Mouse (Mus musculus) intestine, embryonic 16.5 days (tissue): Measurements from ENCODE around the gene Esr1. TPM values are rescaled to one million over a fixed set of nuclear protein-coding genes. Genes with fewer than 3 reads are reported as not detected.
"Not testable (repeated sequence)": the region's sequence is repeated elsewhere in the genome, so short reads cannot be mapped to it uniquely, and the experiment has no call there.

Experiments
- ATAC-seq: fragments of 200-750 bp; cut with Nextera tagmentation; 2 replicates; pipeline ENCODE4 v1.8.0; 2017; ENCODE audit warnings: moderate TSS enrichment, moderate library complexity
- H3K27ac ChIP-seq: fragments of 300-500 bp; sonication (generic); 2 replicates; pipeline ENCODE4 v1.5.1; 2014; ENCODE audit warnings: mild to moderate bottlenecking, low read length
- H3K27me3 ChIP-seq: fragments of 300-500 bp; sonication (generic); replicated peaks from 2 replicates; pipeline ENCODE4 v1.6.1; 2014; ENCODE audit warnings: low read length, control low read depth, mixed read lengths; ENCODE audit not compliant: control insufficient read depth, insufficient read depth
- H3K36me3 ChIP-seq: fragments of 300-500 bp; sonication (generic); 2 replicates; pipeline ENCODE4 v1.6.1; 2014; ENCODE audit warnings: low read length, control low read depth; ENCODE audit not compliant: control insufficient read depth, insufficient read depth
- H3K4me1 ChIP-seq: fragments of 300-500 bp; sonication (generic); 2 replicates; pipeline ENCODE4 v1.6.1; 2014; ENCODE audit warnings: low read length, control low read depth, mixed read lengths; ENCODE audit not compliant: control insufficient read depth, insufficient read depth
- H3K4me2 ChIP-seq: fragments of 300-500 bp; sonication (generic); 2 replicates; pipeline ENCODE4 v1.6.1; 2014; ENCODE audit warnings: low read depth, low read length, control low read depth
- H3K4me3 ChIP-seq: fragments of 300-500 bp; sonication (generic); 2 replicates; pipeline ENCODE4 v1.5.1; 2014; ENCODE audit warnings: mild to moderate bottlenecking, low read length
- H3K9ac ChIP-seq: fragments of 300-500 bp; sonication (generic); 2 replicates; pipeline ENCODE4 v1.6.1; 2014; ENCODE audit warnings: low read depth, low read length
- H3K9me3 ChIP-seq: fragments of 300-500 bp; sonication (generic); 2 replicates; pipeline ENCODE4 v1.6.1; 2016; ENCODE audit warnings: low read length, control low read depth; ENCODE audit not compliant: control insufficient read depth
- WGBS: fragments of 180-500 bp; shearing (Covaris S2); extraction: QIAGEN DNeasy Blood & Tissue Kit; methylation state at CpG from one replicate; pipeline ENCODE4 v1.1.7; 2014; 5-methylcytosine and 5-hydroxymethylcytosine counted together
- polyA plus RNA-seq: library from polyadenylated mRNA; unstranded; fragments of >200 nt; fragmentation: Nextera tagmentation; extraction: Ambion mirVana; gene quantifications from 2 replicates; pipeline ENCODE4 v1.2.1, GENCODE M21; 2015

Esr1 gene
- polyA plus RNA-seq, 1 experiment from 2014 or later: 0.37 TPM

DNA sequence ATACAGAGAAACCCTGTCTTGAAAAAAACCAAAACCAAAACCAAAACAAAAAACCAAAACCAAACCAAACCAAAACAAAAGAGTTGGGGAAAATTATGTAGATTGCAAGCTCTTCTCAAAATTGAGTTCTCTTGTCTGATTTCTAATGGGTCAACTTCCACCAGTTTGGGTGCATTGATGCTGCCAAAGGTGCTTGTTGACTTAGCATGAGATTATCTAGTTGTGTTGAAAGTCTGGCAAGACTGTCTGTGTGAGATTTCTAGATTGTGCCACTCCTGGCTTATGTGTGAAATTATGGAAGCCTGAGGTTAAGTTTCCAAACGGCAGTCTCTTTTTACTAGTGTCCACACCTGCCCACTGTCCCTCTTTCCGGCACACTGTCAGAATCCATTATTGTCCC is 55.6 kb downstream of the Esr1 start:
- no peak overlapping the region for H3K27ac ChIP-seq
- no peaks in the 10 kb centered on the region for H3K9me3 ChIP-seq
- ATAC-seq: no peak
- H3K27me3 ChIP-seq: no peaks in the 10 kb centered on the region
- no peak overlapping the region for H3K4me2 ChIP-seq
- H3K36me3 ChIP-seq: no peaks in the 10 kb centered on the region
- H3K4me3 ChIP-seq: no peak overlapping the region
- H3K9ac ChIP-seq: no peak overlapping the region
- 88% methylated on average over 2 of the region's 2 CpGs for WGBS
- H3K4me1 ChIP-seq: no peaks in the 10 kb centered on the region

- H3K36me3 ChIP-seq: no peaks in the 10 kb centered on the region
- no peak overlapping the region for H3K4me2 ChIP-seq
- H3K9ac ChIP-seq: no peak overlapping the region
- no peak overlapping the region for H3K4me3 ChIP-seq
- no peaks in the 10 kb centered on the region for H3K9me3 ChIP-seq
- no peak for ATAC-seq
- no peak overlapping the region for H3K27ac ChIP-seq
- 74% methylated on average over 2 of the region's 2 CpGs for WGBS
- H3K4me1 ChIP-seq: no peaks in the 10 kb centered on the region
- H3K27me3 ChIP-seq: no peaks in the 10 kb centered on the region
These were observed 58.7 kb downstream of the Esr1 start for GRCm38 (mm10) chr10:4670053-4670452.

GRCm38 (mm10) chr10:4671876-4672275 is 60.5 kb downstream of the Esr1 start:
- Histone ChIP-seq H3K27ac (no peak overlapping the region), H3K9me3 (no peaks in the 10 kb centered on the region), H3K36me3 (no peaks in the 10 kb centered on the region), H3K9ac (no peak overlapping the region), H3K27me3 (no peaks in the 10 kb centered on the region), H3K4me3 (no peak overlapping the region), H3K4me1 (no peaks in the 10 kb centered on the region), H3K4me2 (no peak overlapping the region)
- 85% methylated on average over 3 of the region's 3 CpGs for WGBS
- no peak for ATAC-seq

DNA sequence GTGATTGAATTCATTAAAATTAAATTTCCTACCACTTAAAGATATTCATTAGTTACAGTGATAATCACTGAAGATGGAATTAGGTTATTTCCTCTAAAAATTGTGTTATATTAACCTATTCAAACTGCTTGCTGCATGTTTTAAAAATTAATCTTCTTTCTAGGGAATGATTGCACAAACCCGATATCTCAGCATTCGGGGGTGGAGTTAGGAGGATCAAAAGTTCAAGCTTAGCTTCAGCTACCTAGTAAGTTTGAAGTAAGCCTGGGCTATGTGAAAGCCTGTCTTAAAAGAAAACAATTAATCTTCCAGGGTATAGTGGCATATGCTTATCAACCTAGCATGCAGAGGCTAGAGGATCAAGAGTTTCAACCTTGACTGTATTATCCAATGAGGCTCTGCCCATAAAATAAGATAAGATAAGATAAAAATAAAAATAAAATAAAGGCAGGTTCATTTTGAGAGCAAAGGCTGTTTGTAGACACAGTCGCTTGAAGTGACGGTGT is 62.0 kb downstream of the Esr1 start:
- Histone ChIP-seq H3K27ac (no peak overlapping the region), H3K4me3 (no peak overlapping the region), H3K36me3 (no peaks in the 10 kb centered on the region), H3K4me1 (no peaks in the 10 kb centered on the region), H3K4me2 (no peak overlapping the region), H3K9me3 (no peaks in the 10 kb centered on the region), H3K9ac (no peak overlapping the region), H3K27me3 (no peaks in the 10 kb centered on the region)
- ATAC-seq: peak; percentile 92
- WGBS: 61% methylated on average over 4 of the region's 4 CpGs

- not testable (repeated sequence) for H3K36me3 ChIP-seq, H3K4me1 ChIP-seq, H3K27me3 ChIP-seq, H3K27ac ChIP-seq, H3K9ac ChIP-seq, H3K9me3 ChIP-seq, H3K4me3 ChIP-seq
- H3K4me2 ChIP-seq: 0 out of 2 replicates have a peak overlapping the region, but pooled peaks have one; percentile 22
- 21% methylated on average over 13 of the region's 14 CpGs for WGBS
- peak; percentile 67 for ATAC-seq
These were observed 63.7 kb downstream of the Esr1 start for GRCm38 (mm10) chr10:4674983-4675592.

GRCm38 (mm10) chr10:4683106-4683505 is 71.7 kb downstream of the Esr1 start:
- no peak for ATAC-seq
- H3K36me3 ChIP-seq: no peaks in the 10 kb centered on the region
- H3K9ac ChIP-seq: no peak overlapping the region
- no peaks in the 10 kb centered on the region for H3K4me1 ChIP-seq
- H3K27ac ChIP-seq: no peak overlapping the region
- H3K4me3 ChIP-seq: no peak overlapping the region
- WGBS: 67% methylated on average over 5 of the region's 5 CpGs
- no peaks in the 10 kb centered on the region for H3K9me3 ChIP-seq
- no peaks in the 10 kb centered on the region for H3K27me3 ChIP-seq
- H3K4me2 ChIP-seq: no peak overlapping the region

- H3K4me1 ChIP-seq: no peaks in the 10 kb centered on the region
- no peaks in the 10 kb centered on the region for H3K27me3 ChIP-seq
- WGBS: 88% methylated on average over 12 of the region's 12 CpGs
- H3K27ac ChIP-seq: no peak overlapping the region
- H3K4me3 ChIP-seq: no peak overlapping the region
- no peaks in the 10 kb centered on the region for H3K9me3 ChIP-seq
- no peak overlapping the region for H3K9ac ChIP-seq
- H3K4me2 ChIP-seq: no peak overlapping the region
- H3K36me3 ChIP-seq: no peaks in the 10 kb centered on the region
- no peak for ATAC-seq
These were observed 72.4 kb downstream of the Esr1 start for GRCm38 (mm10) chr10:4683711-4684265.

- H3K9ac ChIP-seq: no peak overlapping the region
- H3K4me1 ChIP-seq: no peaks in the 10 kb centered on the region
- no peak overlapping the region for H3K27ac ChIP-seq
- no peak overlapping the region for H3K4me3 ChIP-seq
- no peaks in the 10 kb centered on the region for H3K36me3 ChIP-seq
- H3K9me3 ChIP-seq: no peaks in the 10 kb centered on the region
- H3K4me2 ChIP-seq: no peak overlapping the region
- 82% methylated on average over 7 of the region's 7 CpGs for WGBS
- H3K27me3 ChIP-seq: no peaks in the 10 kb centered on the region
- no peak for ATAC-seq
These were observed 83.0 kb downstream of the Esr1 start for GRCm38 (mm10) chr10:4694336-4694865.

- Histone ChIP-seq H3K9ac (peak overlapping the region; percentile 21; the same call in 1 of the 2 replicates), H3K4me1 (peaks cover 4% of the 10 kb centered on the region), H3K36me3 (no peaks in the 10 kb centered on the region), H3K27me3 (peaks cover 25% of the 10 kb centered on the region), H3K4me3 (peak overlapping the region; percentile 40), H3K9me3 (no peaks in the 10 kb centered on the region), H3K4me2 (peak overlapping the region; percentile 62), H3K27ac (no peak overlapping the region)
- ATAC-seq: no peak
- 2% methylated on average over 15 of the region's 15 CpGs for WGBS
These were observed 98.5 kb downstream of the Esr1 start for GRCm38 (mm10) chr10:4709915-4710314.
